Comparison of ENCODE assay signal across 9 mouse cellular contexts in genomic region chr8:13600204-13600603, GRCm38 (mm10). TPM values are rescaled to one million over a fixed set of nuclear protein-coding genes. Genes with fewer than 3 reads are reported as not detected.
DNase-seq lines count a peak whose midpoint lies in the region; ATAC-seq lines count a peak whose summit lies in the region.
"Had no signal": no experiment of that assay in that cellular context is flagged by ENCODE, and none has a peak within 500 bp of the region (broad histone marks: within the 10 kb centered on the region; RNA-seq: fewer than 3 reads in every experiment).

No protein-coding gene starts in this region.

- no peaks in the 10 kb centered on the region for H3K9me3 ChIP-seq in intestine, embryonic 16.5 days (ENCODE audit: control insufficient read depth, low read length)
- H3K9me3 ChIP-seq in hindbrain, embryonic 16.5 days (ENCODE audit: control insufficient read depth, low read length) = no peaks in the 10 kb centered on the region

- 0 out of 2 replicates have a peak overlapping the region, but pooled peaks have one; percentile 12 for H3K27ac ChIP-seq in intestine, embryonic 16.5 days (ENCODE audit: low read length)
- no peak overlapping the region for H3K27ac ChIP-seq in hindbrain, embryonic 16.5 days (ENCODE audit: low read depth, low read length)

- no peaks in the 10 kb centered on the region for H3K27me3 ChIP-seq in intestine, embryonic 16.5 days (replicated peaks; ENCODE audit: control insufficient read depth, insufficient read depth, low read length)
- H3K27me3 ChIP-seq in hindbrain, embryonic 16.5 days (replicated peaks; ENCODE audit: control insufficient read depth, insufficient read depth, low read length) = no peaks in the 10 kb centered on the region

- ATAC-seq in intestine, embryonic 16.5 days = peak; percentile 43
- no peak for ATAC-seq in hindbrain, embryonic 16.5 days

- DNase-seq in kidney, adult 11 months = peak; percentile 47
- DNase-seq in kidney, adult 18-20 months = no peak
- DNase-seq in lung, postnatal 14 days = peak; percentile 59
- peak; percentile 73 for DNase-seq in thymus, postnatal 0 days (ENCODE audit: low spot score)
- DNase-seq in yolk sac, embryonic 10.5 days (ENCODE audit: low spot score) = no peak
- DNase-seq in left cerebral cortex, adult 11 months (ENCODE audit: low spot score) = no peak

- H3K36me3 ChIP-seq in intestine, embryonic 16.5 days (ENCODE audit: control insufficient read depth, insufficient read depth, low read length) = peaks cover 12% of the 10 kb centered on the region; the same call in 1 of the 2 replicates
- H3K36me3 ChIP-seq in hindbrain, embryonic 16.5 days (ENCODE audit: control insufficient read depth, insufficient read depth, low read length) = peaks cover 15% of the 10 kb centered on the region

- no peak overlapping the region for H3K9ac ChIP-seq in intestine, embryonic 16.5 days (ENCODE audit: low read depth, low read length)
- no peak overlapping the region for H3K9ac ChIP-seq in hindbrain, embryonic 16.5 days (ENCODE audit: low read depth, low read length)

- no peak overlapping the region for H3K4me3 ChIP-seq in intestine, embryonic 16.5 days (ENCODE audit: low read length)
- no peak overlapping the region for H3K4me3 ChIP-seq in hindbrain, embryonic 16.5 days (ENCODE audit: low read length)

- WGBS in intestine, embryonic 16.5 days = 48% methylated on average over 7 of the region's 7 CpGs
- 86% methylated on average over 7 of the region's 7 CpGs for WGBS in hindbrain, embryonic 16.5 days

- no peaks in the 10 kb centered on the region; the same call in 1 of the 2 replicates for H3K4me1 ChIP-seq in intestine, embryonic 16.5 days (ENCODE audit: control insufficient read depth, insufficient read depth, low read length)
- H3K4me1 ChIP-seq in hindbrain, embryonic 16.5 days (ENCODE audit: control insufficient read depth, insufficient read depth, low read depth, low read length) = no peaks in the 10 kb centered on the region

- no peak overlapping the region for H3K4me2 ChIP-seq in intestine, embryonic 16.5 days (ENCODE audit: low read depth, low read length)
- no peak overlapping the region for H3K4me2 ChIP-seq in hindbrain, embryonic 16.5 days (ENCODE audit: low read length)

RNA-seq across cellular contexts. Expression of gene 1700029H14Rik, which starts 37.9 kb away (rescaled TPM):
- not detected in 2 replicates for polyA plus RNA-seq in intestine, embryonic 16.5 days (2015; fragmentation: Nextera tagmentation; extraction: Ambion mirVana)
- polyA plus RNA-seq in thymus, postnatal 0 days (2015; fragmentation: Nextera tagmentation; extraction: Ambion mirVana) = not detected in 2 replicates
- not detected in 2 replicates for polyA plus RNA-seq in hindbrain, embryonic 16.5 days (2015; fragmentation: Nextera tagmentation; extraction: Ambion mirVana)
- polyA plus RNA-seq: intestine, embryonic 14.5 days had no signal

Comparison
In these comparisons a context has a peak if more than half of its experiments do, and no peak if none do; other contexts are left out.
1. DNase-seq: peak in kidney, adult 11 months (single experiment), lung, postnatal 14 days (single experiment) and thymus, postnatal 0 days (single experiment); none in kidney, adult 18-20 months (single experiment), yolk sac, embryonic 10.5 days (single experiment) and left cerebral cortex, adult 11 months (single experiment).